Mouse (Mus musculus): ENCODE measurements around the gene Spsb2. TPM values are rescaled to one million over a fixed set of nuclear protein-coding genes. Genes with fewer than 3 reads are reported as not detected.
A peak's percentile ranks its signal among the peaks of the same experiment; 100 is the strongest.
"Not testable (repeated sequence)": the region's sequence is repeated elsewhere in the genome, so short reads cannot be mapped to it uniquely, and the experiment has no call there.

The Spsb2 gene
- total RNA-seq, 2 experiments from 2014 or later: 3.1 TPM

GRCm38 (mm10) chr6:124796200-124796599 is 12.3 kb upstream of the Spsb2 start:
- intact Hi-C loops (cut with DNase I): no loop called here
- DNase-seq: no peak

- intact Hi-C loops (cut with DNase I); DNase-seq: not testable (repeated sequence)
Observed at GRCm38 (mm10) chr6:124802400-124802799, 6.1 kb upstream of the Spsb2 start.

- intact Hi-C loops (cut with DNase I): no loop called here
- no peak for DNase-seq
Observed at GRCm38 (mm10) chr6:124803061-124803460, 5.4 kb upstream of the Spsb2 start.

GRCm38 (mm10) chr6:124803691-124804090 is 4.8 kb upstream of the Spsb2 start:
- DNase-seq; intact Hi-C loops (cut with DNase I): not testable (repeated sequence)

DNA sequence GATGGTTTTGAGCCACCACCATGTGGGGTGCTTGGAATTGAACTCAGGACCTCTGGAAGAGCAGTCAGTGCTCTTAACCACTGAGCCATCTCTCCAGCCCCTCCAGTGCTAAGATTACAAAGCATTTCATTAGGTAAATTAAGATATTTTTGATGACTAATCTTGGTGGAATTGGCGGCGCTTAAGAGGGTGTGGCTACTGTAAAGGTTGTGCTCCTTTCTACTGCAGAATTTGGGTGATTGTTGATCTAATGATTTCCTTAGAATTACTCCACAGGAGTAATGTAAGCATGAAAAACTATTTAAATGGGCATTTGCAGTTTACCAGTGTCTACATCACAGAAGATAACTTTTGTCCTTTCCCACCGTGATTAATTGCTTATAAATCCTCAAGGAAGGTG is 4.1 kb upstream of the Spsb2 start:
- intact Hi-C loops (cut with DNase I): no loop called here

DNA sequence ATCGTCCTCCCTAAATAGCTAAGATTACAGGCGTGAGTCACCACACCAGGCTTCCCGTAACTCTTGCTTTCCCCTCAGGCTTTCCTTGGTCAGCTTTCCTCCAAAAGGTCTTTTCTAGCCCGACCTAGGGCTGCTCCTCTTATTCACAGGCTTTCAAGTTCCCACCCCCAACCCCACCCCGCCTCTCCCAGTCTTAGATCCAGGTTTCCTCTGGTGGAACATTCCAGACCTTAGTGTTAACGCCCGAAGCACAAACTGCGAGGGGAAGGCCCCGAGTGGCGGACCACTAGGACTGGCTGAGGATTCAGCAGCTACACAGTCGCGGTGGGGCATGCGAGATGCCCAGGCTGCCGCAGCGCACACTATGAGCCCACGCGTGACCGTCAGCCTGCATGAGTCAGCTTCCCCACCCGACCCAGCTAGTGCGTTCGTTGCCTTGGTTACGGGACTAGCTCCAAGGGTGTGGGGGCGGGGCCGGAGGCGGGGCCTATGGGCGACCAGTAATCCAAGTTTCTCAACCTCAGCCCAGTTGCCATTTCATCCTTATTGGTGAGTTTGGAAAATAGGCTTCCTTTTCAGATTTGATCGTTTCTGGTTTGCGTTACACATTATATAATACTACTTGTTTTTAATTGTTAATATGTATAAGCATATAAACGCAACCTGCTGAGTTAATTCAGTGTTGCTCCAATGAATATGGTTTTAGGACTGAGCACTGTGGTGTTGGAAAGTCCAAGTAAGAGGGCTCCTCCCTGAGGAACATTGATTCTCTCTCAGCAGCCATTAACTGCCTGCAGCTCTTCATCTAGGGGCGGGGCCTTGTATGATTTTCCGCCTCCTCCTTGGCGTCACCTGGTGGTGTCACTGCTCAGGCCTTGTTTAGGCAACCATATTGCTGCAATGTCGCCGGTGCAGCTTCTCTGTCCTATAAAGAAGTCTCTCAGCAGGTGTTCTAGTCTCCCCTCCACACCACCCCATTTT is 2.8 kb upstream of the Spsb2 start:
- peak; percentile 93 to 97 for DNase-seq
- intact Hi-C loops (cut with DNase I): loop anchor here (5.0 kb wide), 1 partner anchor 48 kb away; the partner anchor contains the start of genes Atn1 and Gm45234

More for the DNA sequence above, 4.1 kb upstream of the Spsb2 start:
- no peak for DNase-seq

DNA sequence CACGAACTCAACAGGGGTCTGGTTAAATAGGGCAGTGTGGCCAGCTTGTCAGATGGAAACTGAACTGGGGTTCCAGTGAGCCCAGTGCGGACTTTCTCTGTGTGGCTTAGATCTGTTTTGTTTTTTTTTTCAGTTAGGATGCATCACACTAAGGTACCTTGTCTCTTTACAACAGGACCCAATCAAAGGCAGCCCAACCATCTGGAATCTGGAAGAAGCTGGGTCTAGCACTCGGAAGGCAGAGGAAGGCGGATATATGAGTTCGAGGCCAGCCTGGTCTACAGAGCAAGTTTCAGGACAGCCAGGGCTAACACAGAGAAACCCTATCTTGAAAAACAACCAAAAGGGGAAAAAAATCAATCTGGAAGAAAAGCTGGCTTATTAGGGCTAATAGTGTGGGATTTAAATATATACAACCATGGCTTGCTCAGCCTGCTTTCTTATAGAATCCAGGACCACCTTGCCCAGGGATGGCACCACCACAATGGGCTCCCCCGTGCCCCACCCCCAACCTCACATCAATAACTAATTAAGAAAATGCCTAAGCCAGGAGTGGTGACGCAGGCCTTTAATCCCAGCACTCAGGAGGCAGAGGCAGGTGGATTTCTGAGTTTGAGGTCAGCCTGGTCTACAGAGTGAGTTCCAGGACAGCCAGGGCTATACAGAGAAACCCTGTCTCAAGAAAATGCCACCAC is 1.9 kb upstream of the Spsb2 start:
- no peak for DNase-seq
- intact Hi-C loops (cut with DNase I): loop anchor here (5.0 kb wide), 1 partner anchor 49 kb away; the partner anchor contains the start of genes Atn1 and Gm45234

DNA sequence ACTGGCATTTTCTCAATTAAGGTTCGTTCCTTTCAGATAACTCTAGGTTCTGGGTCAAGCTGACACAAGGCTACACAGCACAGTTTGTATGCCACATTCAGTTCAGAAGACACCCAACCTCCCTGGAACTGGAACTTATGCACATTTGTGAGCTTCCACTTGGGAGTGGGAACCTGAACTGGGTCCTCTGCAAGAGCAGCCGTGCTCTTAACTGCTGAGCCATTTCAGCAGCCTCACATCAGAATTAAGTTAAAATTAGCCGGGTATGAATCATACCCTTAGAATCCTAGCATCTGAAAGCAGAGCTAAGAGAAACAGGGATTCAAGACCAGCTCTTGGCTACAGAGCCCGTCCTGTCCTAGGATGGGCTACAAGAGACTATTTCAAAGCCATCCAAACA is 1.1 kb upstream of the Spsb2 start:
- DNase-seq: no peak
- intact Hi-C loops (cut with DNase I): loop anchor here (5.0 kb wide), 1 partner anchor 50 kb away; the partner anchor contains the start of genes Atn1 and Gm45234

DNA sequence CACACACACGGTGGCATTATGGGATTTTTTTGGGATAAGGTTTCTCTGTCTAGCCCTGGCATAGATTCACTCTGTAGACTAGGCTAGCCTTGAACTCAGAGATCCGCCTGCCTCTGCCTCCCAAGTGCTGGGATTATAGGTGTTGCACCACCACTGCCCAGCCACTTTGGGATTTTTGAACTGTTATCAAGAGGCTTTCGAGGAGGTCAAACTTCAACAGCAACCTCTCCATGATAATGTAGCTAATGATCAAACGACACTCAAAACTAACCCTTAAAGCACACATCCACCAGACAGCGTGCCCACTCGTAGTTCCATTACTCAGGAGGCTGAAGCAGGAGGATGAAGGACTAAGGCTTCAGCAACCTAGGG is 489 bp upstream of the Spsb2 start:
- no peak for DNase-seq
- intact Hi-C loops (cut with DNase I): loop anchor here (5.0 kb wide), 1 partner anchor 51 kb away; the partner anchor contains the start of genes Atn1 and Gm45234

DNA sequence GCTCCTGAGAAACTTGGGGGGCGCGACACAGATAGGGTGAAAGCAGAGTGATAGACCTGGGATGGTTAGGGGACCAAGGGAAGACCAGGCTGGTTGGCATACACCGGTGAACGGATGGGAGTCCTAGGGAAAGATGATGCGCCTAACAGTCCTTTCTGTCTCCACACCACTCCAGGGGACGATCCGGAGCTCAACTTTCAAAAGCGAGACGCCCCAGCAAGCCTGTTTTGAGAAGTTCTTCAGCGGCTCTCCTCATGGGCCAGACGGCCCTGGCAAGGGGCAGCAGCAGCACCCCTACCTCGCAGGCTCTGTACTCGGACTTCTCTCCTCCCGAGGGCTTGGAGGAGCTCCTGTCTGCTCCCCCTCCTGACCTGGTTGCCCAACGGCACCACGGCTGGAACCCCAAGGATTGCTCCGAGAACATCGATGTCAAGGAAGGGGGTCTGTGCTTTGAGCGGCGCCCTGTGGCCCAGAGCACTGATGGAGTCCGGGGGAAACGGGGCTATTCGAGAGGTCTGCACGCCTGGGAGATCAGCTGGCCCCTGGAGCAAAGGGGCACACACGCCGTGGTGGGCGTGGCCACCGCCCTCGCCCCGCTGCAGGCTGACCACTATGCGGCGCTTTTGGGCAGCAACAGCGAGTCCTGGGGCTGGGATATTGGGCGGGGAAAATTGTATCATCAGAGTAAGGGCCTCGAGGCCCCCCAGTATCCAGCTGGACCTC is 752 bp downstream of the Spsb2 start:
- DNase-seq: peak; percentile 87 to 90
- intact Hi-C loops (cut with DNase I): loop anchor here (5.0 kb wide), 1 partner anchor 52 kb away; the partner anchor contains the start of genes Atn1 and Gm45234

DNA sequence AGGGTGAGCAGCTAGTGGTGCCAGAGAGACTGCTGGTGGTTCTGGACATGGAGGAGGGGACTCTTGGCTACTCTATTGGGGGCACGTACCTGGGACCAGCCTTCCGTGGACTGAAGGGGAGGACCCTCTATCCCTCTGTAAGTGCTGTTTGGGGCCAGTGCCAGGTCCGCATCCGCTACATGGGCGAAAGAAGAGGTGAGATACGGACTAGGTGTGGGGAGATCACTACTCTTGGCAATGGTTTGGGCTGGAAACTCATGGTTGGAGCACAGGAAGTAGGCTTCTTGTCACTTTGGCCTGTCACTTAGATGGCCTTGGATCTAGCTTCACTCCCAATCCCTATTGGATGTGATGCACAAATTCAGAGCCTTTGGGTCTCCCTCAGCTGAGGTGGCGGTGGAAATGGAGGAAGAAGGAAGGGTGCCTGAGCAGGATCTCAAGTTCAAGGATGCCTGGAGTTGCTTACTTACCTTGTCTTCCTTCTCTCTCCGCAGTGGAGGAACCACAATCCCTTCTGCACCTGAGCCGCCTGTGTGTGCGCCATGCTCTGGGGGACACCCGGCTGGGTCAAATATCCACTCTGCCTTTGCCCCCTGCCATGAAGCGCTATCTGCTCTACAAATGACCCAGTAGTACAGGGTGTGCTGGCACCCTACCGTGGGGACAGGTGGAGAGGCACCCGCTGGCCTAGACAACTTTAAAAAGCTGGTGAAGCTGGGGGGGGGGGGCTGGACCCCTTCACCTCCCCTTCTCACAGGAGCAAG is 1.5 kb downstream of the Spsb2 start:
- DNase-seq: no peak

DNA sequence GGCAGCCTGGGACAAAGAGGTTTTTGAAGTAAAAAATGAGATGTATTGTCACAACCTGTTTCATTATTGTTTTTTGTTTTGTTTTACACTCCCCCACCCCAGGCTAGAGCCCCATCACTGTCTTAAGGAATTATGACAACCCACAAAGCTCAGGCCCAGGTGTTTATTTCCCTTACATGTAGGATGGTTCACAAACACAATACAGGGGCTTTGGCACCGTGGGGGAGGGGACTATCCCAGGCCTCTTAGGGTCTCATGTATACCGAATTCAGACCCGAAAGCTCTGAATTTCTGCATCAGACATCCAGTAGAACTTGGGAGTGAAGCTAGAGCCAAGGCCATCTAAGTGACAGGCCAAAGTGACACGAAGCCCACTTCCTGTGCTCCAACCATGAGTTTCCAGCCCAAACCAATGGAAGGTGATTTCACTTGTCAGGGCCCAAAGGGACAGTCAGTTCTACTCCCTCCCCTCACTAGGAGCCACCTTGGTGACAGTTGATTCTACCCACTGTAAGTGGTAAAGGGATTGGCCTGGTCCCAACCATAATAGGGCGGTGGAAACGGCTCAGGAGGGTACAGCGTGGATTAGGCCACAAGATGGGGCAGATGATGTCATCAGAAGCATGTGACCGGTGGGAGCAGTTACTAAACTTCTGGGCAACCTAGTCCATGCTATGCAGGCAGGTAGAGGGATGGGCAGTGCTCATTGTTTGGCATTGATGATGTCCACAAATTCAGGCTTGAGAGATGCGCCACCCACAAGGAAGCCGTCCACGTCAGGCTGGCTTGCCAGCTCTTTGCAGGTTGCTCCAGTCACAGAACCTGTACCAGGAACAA is 2.3 kb downstream of the Spsb2 start:
- intact Hi-C loops (cut with DNase I); DNase-seq: not testable (repeated sequence)

More for the DNA sequence above, 1.5 kb downstream of the Spsb2 start:
- intact Hi-C loops (cut with DNase I): loop anchor here (5.0 kb wide), 1 partner anchor 53 kb away; the partner anchor contains the start of genes Atn1 and Gm45234

- intact Hi-C loops (cut with DNase I): no loop called here
- no peak for DNase-seq
Observed at GRCm38 (mm10) chr6:124811403-124811665, 2.9 kb downstream of the Spsb2 start.

DNA sequence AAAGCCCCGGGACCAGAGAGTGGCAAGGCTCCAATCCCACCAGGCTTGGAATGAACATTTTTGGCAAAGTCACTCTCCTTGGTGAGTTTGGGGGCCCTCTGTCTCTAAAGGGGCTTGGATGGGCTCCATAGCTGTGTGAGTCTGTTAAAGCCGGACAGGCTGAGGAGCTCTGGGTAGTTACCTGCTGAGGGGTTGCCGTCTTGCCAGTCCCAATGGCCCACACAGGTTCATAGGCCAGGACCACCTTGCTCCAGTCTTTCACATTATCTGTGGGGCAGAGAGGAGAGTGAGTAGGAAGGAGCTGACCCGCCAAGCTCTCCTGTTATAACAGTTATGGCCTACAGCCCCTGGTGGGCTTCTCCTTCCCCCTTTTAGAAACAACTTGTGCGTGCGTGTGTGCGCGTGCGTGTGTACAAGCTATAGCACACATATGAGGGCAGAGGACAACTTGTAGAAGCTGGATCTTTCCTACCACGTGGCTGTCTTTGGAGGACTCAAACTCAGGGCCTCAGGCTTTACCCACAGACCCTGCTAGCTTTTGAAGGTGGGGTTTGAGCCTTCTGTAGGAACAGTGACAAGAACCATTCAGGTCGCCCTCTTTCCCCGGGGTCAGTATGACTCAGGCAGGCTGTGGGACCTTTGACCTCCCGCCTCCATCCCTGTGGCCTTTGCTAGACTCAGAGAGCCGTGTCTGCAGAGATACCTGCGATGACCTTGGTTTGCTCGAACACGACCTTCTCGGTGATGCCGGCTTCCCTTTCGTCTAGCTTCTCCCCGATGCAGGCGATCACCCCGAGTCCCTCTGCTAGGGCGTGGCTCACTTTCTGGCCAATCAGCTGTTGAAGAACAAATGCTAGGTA is 3.5 kb downstream of the Spsb2 start:
- DNase-seq: no peak
- intact Hi-C loops (cut with DNase I): no loop called here

DNA sequence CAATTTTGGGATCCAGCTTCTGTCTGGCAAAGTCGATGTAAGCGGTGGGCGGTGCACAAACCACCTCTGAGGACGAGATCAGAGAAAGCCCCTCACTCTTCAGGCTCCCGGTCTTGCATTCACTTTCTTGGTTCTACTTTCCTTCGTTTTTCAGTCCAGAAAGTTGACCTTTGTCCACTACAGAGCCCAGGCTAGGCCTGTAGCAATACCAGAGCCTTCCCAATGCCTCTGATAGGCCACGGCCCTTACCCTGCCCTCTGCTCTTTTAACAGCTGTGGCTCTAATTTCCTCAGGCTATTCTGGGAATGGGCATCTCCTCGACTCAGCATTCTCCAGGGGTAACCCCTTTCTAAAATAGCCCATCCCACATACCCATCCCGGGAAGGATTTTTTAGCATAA is 4.4 kb downstream of the Spsb2 start:
- intact Hi-C loops (cut with DNase I): no loop called here
- DNase-seq: peak in 1 of 2 experiments; percentile 26

GRCm38 (mm10) chr6:124813496-124813895 is 5.0 kb downstream of the Spsb2 start:
- intact Hi-C loops (cut with DNase I): no loop called here

DNA sequence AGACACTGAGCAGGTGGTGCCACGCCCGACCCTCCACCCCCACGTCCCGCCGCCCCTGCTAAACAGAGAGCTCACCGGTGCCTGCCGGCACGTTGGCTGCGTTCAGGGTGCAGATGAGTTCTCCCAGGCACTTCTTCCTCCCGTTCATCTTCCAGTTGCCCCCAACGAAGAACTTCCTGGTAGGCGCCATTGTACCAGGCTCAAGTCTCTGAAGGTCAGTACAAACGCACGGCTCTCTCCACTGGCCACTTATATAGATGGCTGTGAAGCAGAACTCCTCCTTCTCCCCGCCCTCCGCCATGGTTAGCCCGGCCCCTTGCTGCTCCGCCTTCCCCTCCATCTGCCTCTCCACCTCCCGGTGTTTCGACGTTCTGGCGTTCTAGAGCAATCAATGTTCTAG is 5.5 kb downstream of the Spsb2 start, which contains the start of gene Tpi1:
TSS of gene Tpi1 (minus strand) at position 364 of the 400 bp plus-strand sequence.
- intact Hi-C loops (cut with DNase I): loop anchor here (1.0 kb wide), 1 partner anchor 14 kb away; no protein-coding TSS in a partner anchor

More at GRCm38 (mm10) chr6:124813496-124813895, 5.0 kb downstream of the Spsb2 start:
- DNase-seq: peak; percentile 79

GRCm38 (mm10) chr6:124814448-124814847 is 6.0 kb downstream of the Spsb2 start:
- no peak for DNase-seq
- intact Hi-C loops (cut with DNase I): loop anchor here (1.0 kb wide), 1 partner anchor 14 kb away; no protein-coding TSS in a partner anchor

More for the DNA sequence above, 5.5 kb downstream of the Spsb2 start, which contains the start of gene Tpi1:
- peak; percentile 93 to 95 for DNase-seq
